Mouse (Mus musculus) myocyte (in vitro differentiated cells): ENCODE measurements at regions not wholly inside any gene's neighbourhood (a gene's known extent, or its start where the extent isn't known, plus 50 kb on each side); places are given as distances from the start of the nearest gene placed in this dataset.

Experiments
- CEBPB ChIP-seq: IDR thresholded peaks from 2 replicates; pipeline ENCODE4 v1.6.1; 2011; ENCODE audit warnings: mild to moderate bottlenecking, moderate library complexity; ENCODE audit not compliant: poor library complexity, insufficient read depth, severe bottlenecking
- E2F4 ChIP-seq: IDR thresholded peaks from one replicate; pipeline ENCODE4 v1.6.1; 2011; ENCODE audit warnings: mild to moderate bottlenecking, control low read depth, moderate library complexity; ENCODE audit not compliant: insufficient read depth
- MAX ChIP-seq: IDR thresholded peaks from one replicate; pipeline ENCODE4 v1.6.1; 2011; ENCODE audit warnings: low read depth, mild to moderate bottlenecking, control low read depth
- MYOG ChIP-seq, 3 experiments: IDR thresholded peaks; one replicate each; pipeline ENCODE4 v1.6.1; 2011; ENCODE audit warnings: control low read depth in 2 of 3, low read depth in 2 of 3, mild to moderate bottlenecking in 2 of 3; ENCODE audit not compliant: insufficient read length in 2 of 3, control insufficient read depth in 1 of 3, insufficient read depth in 1 of 3
- POLR2A ChIP-seq: IDR thresholded peaks from one replicate; pipeline ENCODE4 v1.6.1; 2011; ENCODE audit warnings: low read depth, mild to moderate bottlenecking, control low read depth, moderate library complexity; ENCODE audit not compliant: insufficient read length
- REST ChIP-seq: IDR thresholded peaks from one replicate; pipeline ENCODE4 v1.6.1; 2011; ENCODE audit warnings: mild to moderate bottlenecking, control low read depth, moderate library complexity; ENCODE audit not compliant: insufficient read depth, insufficient read length
- TCF12 ChIP-seq: IDR thresholded peaks from one replicate; pipeline ENCODE4 v1.6.1; 2011; ENCODE audit warnings: mild to moderate bottlenecking, control low read depth; ENCODE audit not compliant: poor library complexity, insufficient read depth, severe bottlenecking
- USF1 ChIP-seq: IDR thresholded peaks from one replicate; pipeline ENCODE4 v1.6.1; 2011; ENCODE audit warnings: low read depth, mild to moderate bottlenecking, control low read depth, moderate library complexity

DNA sequence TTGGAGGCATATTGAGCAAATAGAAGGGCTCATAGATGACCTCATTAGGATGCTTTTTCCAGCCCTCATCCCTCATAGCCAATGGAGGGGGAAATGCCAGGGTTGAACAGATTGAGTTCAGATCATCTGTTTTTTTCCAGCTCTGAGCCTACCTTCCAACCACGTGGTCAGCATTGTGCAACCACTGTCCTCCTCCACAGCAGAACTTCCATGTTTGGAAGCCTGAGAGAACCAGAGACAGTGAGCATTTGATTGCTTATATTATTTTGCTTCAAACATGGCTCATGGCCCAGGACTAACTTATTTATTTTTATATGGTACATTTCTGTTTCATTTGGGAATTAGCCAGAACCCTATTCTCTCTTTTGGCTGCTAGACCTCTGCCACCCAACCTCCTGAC, 96.0 kb downstream of the Hsd17b3 start:
- TF ChIP-seq POLR2A (no peak), CEBPB (no peak), USF1 (no peak), MAX (no peak), TCF12 (no peak), REST (no peak), E2F4 (no peak), MYOG (IDR thresholded peaks at IDR 0.05; ENCODE audit: control insufficient read depth in 1 of 3, insufficient read depth in 1 of 3, insufficient read length in 2 of 3, low read depth in 2 of 3) (no peak)
